Mouse (Mus musculus) c-Kit-positive CD71-positive TER-119-positive erythroid progenitor cells, embryonic 14.5 days (primary cell): ENCODE results near the gene Polr3a.

ENCODE experiments used
- DNase-seq: peaks from one replicate; pipeline ENCODE4 v3.0.0-alpha.2; 2013; ENCODE audit warnings: low spot score

Gene Polr3a

GRCm38 (mm10) chr14:24486773-24487227, at the start of gene Polr3a, which contains the start of gene Rps24:
Gene Polr3a, minus strand, starts transcription at chr14:24487058.
Gene Rps24, plus strand, starts transcription at chr14:24487125.
- peak; percentile 86 for DNase-seq

- no peak for DNase-seq
Observed at GRCm38 (mm10) chr14:24534865-24535545, 48.1 kb upstream of the Polr3a start.

- no peak for DNase-seq
Observed at GRCm38 (mm10) chr14:24530228-24530627, 43.4 kb upstream of the Polr3a start.

- DNase-seq: no peak
Observed at GRCm38 (mm10) chr14:24526440-24526839, 39.6 kb upstream of the Polr3a start.

GRCm38 (mm10) chr14:24525677-24526415, 39.0 kb upstream of the Polr3a start:
- DNase-seq: no peak

- no peak for DNase-seq
Observed at GRCm38 (mm10) chr14:24525137-24525536, 38.3 kb upstream of the Polr3a start.

GRCm38 (mm10) chr14:24521597-24521996, 34.7 kb upstream of the Polr3a start:
- no peak for DNase-seq

- no peak for DNase-seq
Observed at GRCm38 (mm10) chr14:24512527-24513161, 25.8 kb upstream of the Polr3a start.

- no peak for DNase-seq
Observed at GRCm38 (mm10) chr14:24510679-24511078, 23.8 kb upstream of the Polr3a start.

- no peak for DNase-seq
Observed at GRCm38 (mm10) chr14:24510218-24510617, 23.4 kb upstream of the Polr3a start.

- no peak for DNase-seq
Observed at GRCm38 (mm10) chr14:24509557-24509956, 22.7 kb upstream of the Polr3a start.

GRCm38 (mm10) chr14:24508070-24508773, 21.4 kb upstream of the Polr3a start:
- no peak for DNase-seq

- no peak for DNase-seq
Observed at GRCm38 (mm10) chr14:24507452-24508069, 20.7 kb upstream of the Polr3a start.

GRCm38 (mm10) chr14:24501256-24501655, 14.4 kb upstream of the Polr3a start:
- no peak for DNase-seq

- DNase-seq: no peak
Observed at GRCm38 (mm10) chr14:24500845-24501186, 14.0 kb upstream of the Polr3a start.

- peak; percentile 47 for DNase-seq
Observed at GRCm38 (mm10) chr14:24500091-24500844, 13.4 kb upstream of the Polr3a start.

- no peak for DNase-seq
Observed at GRCm38 (mm10) chr14:24499478-24499877, 12.6 kb upstream of the Polr3a start.

- no peak for DNase-seq
Observed at GRCm38 (mm10) chr14:24498561-24499255, 11.8 kb upstream of the Polr3a start.

GRCm38 (mm10) chr14:24497443-24497842, 10.6 kb upstream of the Polr3a start:
- DNase-seq: no peak

GRCm38 (mm10) chr14:24496507-24496906, 9.6 kb upstream of the Polr3a start:
- DNase-seq: no peak
